Mouse (Mus musculus) CD4-positive helper T cell, adult 2 months (primary cell): ENCODE results near the gene Tgfbrap1.

Source experiments
- DNase-seq: peaks from one replicate; pipeline ENCODE4 v3.0.0-alpha.2; 2012; ENCODE audit warnings: low read depth, missing footprints, low spot score

The Tgfbrap1 gene

GRCm38 (mm10) chr1:43112882-43113281 is 14.4 kb upstream of the Tgfbrap1 start:
- DNase-seq: peak; percentile 46

GRCm38 (mm10) chr1:43110556-43110955 is 12.1 kb upstream of the Tgfbrap1 start:
- peak; percentile 83 for DNase-seq

GRCm38 (mm10) chr1:43108729-43109128 is 10.3 kb upstream of the Tgfbrap1 start:
- DNase-seq: no peak

GRCm38 (mm10) chr1:43094206-43094605 is 4.2 kb downstream of the Tgfbrap1 start:
- no peak for DNase-seq

GRCm38 (mm10) chr1:43092056-43093015 is 6.1 kb downstream of the Tgfbrap1 start:
- peak; percentile 70 for DNase-seq

- no peak for DNase-seq
Measured at GRCm38 (mm10) chr1:43091306-43092055, 7.0 kb downstream of the Tgfbrap1 start.

- DNase-seq: no peak
Measured at GRCm38 (mm10) chr1:43090418-43090817, 8.0 kb downstream of the Tgfbrap1 start.

- DNase-seq: no peak
Measured at GRCm38 (mm10) chr1:43082946-43083345, 15.5 kb downstream of the Tgfbrap1 start.

- DNase-seq: no peak
Measured at GRCm38 (mm10) chr1:43078124-43078523, 20.3 kb downstream of the Tgfbrap1 start.

- no peak for DNase-seq
Measured at GRCm38 (mm10) chr1:43074791-43075190, 23.6 kb downstream of the Tgfbrap1 start.

- DNase-seq: no peak
Measured at GRCm38 (mm10) chr1:43072561-43072960, 25.9 kb downstream of the Tgfbrap1 start.

- DNase-seq: no peak
Measured at GRCm38 (mm10) chr1:43072028-43072427, 26.4 kb downstream of the Tgfbrap1 start.

GRCm38 (mm10) chr1:43070726-43071125 is 27.7 kb downstream of the Tgfbrap1 start:
- peak; percentile 27 for DNase-seq

- no peak for DNase-seq
Measured at GRCm38 (mm10) chr1:43067551-43067950, 30.9 kb downstream of the Tgfbrap1 start.

GRCm38 (mm10) chr1:43066573-43066972 is 31.9 kb downstream of the Tgfbrap1 start:
- DNase-seq: no peak

- DNase-seq: peak; percentile 24
Measured at GRCm38 (mm10) chr1:43065615-43066310, 32.7 kb downstream of the Tgfbrap1 start.

- no peak for DNase-seq
Measured at GRCm38 (mm10) chr1:43051903-43052302, 46.5 kb downstream of the Tgfbrap1 start.

- DNase-seq: no peak
Measured at GRCm38 (mm10) chr1:43047811-43048210, 50.6 kb downstream of the Tgfbrap1 start.

GRCm38 (mm10) chr1:43046990-43047389 is 51.4 kb downstream of the Tgfbrap1 start:
- no peak for DNase-seq

- DNase-seq: no peak
Measured at GRCm38 (mm10) chr1:43045204-43045982, 53.0 kb downstream of the Tgfbrap1 start.

GRCm38 (mm10) chr1:43042271-43042670 is 56.2 kb downstream of the Tgfbrap1 start:
- DNase-seq: no peak
